Mouse (Mus musculus) spleen, adult 12 weeks (tissue): Measurements from ENCODE around the gene Coasy.
A peak's percentile ranks its signal among the peaks of the same experiment; 100 is the strongest.
"Not testable (repeated sequence)": the region's sequence is repeated elsewhere in the genome, so short reads cannot be mapped to it uniquely, and the experiment has no call there.

Experiments used
- DNase-seq: peaks from one replicate; pipeline ENCODE4 v3.0.0; 2022; ENCODE audit warnings: low spot score

The Coasy gene

GRCm38 (mm10) chr11:101087682-101088055, 5.3 kb downstream of the Coasy start:
- no peak for DNase-seq

GRCm38 (mm10) chr11:101089931-101090330, 7.6 kb downstream of the Coasy start:
- DNase-seq: no peak

GRCm38 (mm10) chr11:101094930-101095313, 12.6 kb downstream of the Coasy start:
- no peak for DNase-seq

- peak; percentile 89 for DNase-seq
Measured at GRCm38 (mm10) chr11:101095314-101096024, 13.1 kb downstream of the Coasy start, which contains the start of gene Psmc3ip. Gene Psmc3ip (minus strand): TSS chr11:101095436.

- DNase-seq: no peak
Measured at GRCm38 (mm10) chr11:101098231-101098630, 15.9 kb downstream of the Coasy start.

GRCm38 (mm10) chr11:101103011-101103410, 20.6 kb downstream of the Coasy start:
- DNase-seq: no peak

- DNase-seq: no peak
Measured at GRCm38 (mm10) chr11:101109351-101109750, 27.0 kb downstream of the Coasy start.

- DNase-seq: no peak
Measured at GRCm38 (mm10) chr11:101110708-101111107, 28.3 kb downstream of the Coasy start.

- no peak for DNase-seq
Measured at GRCm38 (mm10) chr11:101111178-101111577, 28.8 kb downstream of the Coasy start.

GRCm38 (mm10) chr11:101112186-101112585, 29.8 kb downstream of the Coasy start:
- DNase-seq: no peak

- DNase-seq: no peak
Measured at GRCm38 (mm10) chr11:101115564-101115963, 33.2 kb downstream of the Coasy start.

- DNase-seq: no peak
Measured at GRCm38 (mm10) chr11:101118105-101118504, 35.7 kb downstream of the Coasy start.

GRCm38 (mm10) chr11:101119131-101119760, 36.9 kb downstream of the Coasy start:
- DNase-seq: peak; percentile 35

- peak; percentile 99 for DNase-seq
Measured at GRCm38 (mm10) chr11:101119761-101120544, 37.6 kb downstream of the Coasy start, which contains the start of the genes Retreg3 and Tubg1. Gene Retreg3 (minus strand): TSS chr11:101119893. Gene Tubg1 (plus strand): TSS chr11:101119938.

GRCm38 (mm10) chr11:101120545-101121188, 38.3 kb downstream of the Coasy start:
- DNase-seq: no peak

GRCm38 (mm10) chr11:101124494-101124893, 42.1 kb downstream of the Coasy start:
- DNase-seq: not testable (repeated sequence)

- DNase-seq: not testable (repeated sequence)
Measured at GRCm38 (mm10) chr11:101125008-101125407, 42.6 kb downstream of the Coasy start.

GRCm38 (mm10) chr11:101127075-101127474, 44.7 kb downstream of the Coasy start:
- no peak for DNase-seq

GRCm38 (mm10) chr11:101128996-101129577, 46.7 kb downstream of the Coasy start:
- DNase-seq: no peak

- DNase-seq: no peak
Measured at GRCm38 (mm10) chr11:101130056-101130756, 47.8 kb downstream of the Coasy start.

- DNase-seq: no peak
Measured at GRCm38 (mm10) chr11:101131187-101131586, 48.8 kb downstream of the Coasy start.
